Mouse (Mus musculus) telencephalon, adult 2 months (tissue): ENCODE measurements around the gene Gfer.

Experiments used
- DNase-seq: peaks from one replicate; pipeline ENCODE4 v3.0.0-alpha.2; 2011; ENCODE audit warnings: low read depth, low spot score

The Gfer gene

DNA sequence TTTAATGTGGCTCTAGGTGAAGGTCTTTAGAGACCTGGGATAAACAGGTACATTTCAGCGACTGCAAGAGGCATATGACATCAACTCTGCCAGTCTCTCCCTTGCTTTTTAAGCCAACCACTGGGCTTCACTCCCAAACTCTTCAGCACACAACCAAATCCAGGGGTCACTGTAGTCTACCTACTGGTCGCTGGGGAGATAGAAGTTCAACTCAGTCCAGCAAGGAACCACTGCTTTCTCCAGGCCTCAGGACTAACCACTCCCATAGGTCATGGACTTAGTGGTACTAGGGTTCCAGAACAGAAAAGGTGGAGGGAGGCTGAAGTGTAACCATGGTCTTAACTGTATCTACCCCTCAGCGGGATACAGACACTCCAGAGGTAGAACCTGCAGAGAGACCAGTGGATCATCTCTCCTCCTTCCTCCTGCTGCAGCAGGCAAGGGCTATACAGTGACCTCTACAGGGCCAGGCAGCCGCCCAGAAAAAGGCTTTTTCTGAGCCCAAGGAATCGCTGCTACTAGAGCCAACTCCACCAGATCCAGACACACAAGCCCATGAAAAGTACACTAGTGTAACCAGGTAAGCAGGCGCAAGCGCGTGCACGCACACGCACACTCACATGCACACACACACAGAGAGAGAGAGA is 47.1 kb downstream of the Gfer start:
- DNase-seq, result no peak

DNA sequence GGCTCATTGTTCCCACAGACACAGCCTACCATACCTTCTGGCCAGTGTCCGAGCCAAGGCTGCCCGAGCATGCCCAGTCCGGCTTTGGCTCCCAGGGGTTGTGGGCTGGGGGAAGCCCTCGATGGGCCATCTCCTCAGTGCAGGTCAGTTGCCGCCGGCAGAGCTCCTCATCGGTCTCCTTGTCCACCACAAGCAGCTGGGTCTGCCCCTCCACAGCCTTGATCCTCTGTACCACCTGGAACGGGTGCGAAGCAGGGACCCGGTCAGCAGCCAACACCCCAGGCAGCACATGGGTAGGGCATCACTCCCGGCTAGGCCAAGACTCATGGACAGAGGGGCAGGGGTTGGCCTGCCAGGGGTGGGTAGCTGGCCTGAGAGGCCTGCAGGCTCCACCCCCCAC is 48.5 kb downstream of the Gfer start:
- DNase-seq, result no peak

DNA sequence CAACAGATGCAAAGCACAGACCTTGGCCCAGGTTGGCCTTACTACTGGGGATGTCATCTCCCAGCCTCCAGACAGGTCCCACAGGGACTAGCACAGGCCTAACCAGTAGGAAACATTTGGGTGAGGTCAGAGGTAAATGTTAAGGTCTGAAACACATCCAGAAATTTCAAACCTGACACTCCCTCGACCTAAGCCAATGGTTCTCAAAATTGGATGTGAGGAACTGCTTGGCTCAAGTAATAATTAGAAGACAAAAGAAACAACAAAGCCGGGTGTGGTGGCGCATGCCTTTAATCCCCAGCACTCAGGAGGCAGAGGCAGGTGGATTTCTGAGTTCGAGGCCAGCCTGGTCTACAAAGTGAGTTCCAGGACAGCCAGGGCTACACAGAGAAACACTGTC is 49.6 kb downstream of the Gfer start:
- DNase-seq, result no peak

DNA sequence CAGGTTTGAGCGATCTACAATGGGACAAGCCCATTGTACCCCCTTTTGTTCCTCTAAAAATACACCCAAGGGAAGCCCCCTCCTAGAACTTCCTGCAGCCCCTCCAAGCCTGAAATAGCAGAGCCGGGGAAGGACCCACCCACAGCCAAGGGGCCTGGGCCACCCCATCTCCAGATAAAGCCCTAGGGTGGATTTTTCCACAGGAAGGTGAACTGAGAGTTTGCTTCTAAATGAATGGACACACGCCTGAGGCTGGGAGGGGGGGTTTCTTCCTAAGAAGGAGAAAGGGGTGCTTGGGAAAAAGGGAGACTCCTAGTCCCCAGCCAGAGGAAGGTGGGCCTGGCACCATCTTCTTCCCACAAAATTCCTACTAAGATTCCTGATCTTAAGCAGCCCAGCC is 50.0 kb downstream of the Gfer start:
- no peak for DNase-seq

DNA sequence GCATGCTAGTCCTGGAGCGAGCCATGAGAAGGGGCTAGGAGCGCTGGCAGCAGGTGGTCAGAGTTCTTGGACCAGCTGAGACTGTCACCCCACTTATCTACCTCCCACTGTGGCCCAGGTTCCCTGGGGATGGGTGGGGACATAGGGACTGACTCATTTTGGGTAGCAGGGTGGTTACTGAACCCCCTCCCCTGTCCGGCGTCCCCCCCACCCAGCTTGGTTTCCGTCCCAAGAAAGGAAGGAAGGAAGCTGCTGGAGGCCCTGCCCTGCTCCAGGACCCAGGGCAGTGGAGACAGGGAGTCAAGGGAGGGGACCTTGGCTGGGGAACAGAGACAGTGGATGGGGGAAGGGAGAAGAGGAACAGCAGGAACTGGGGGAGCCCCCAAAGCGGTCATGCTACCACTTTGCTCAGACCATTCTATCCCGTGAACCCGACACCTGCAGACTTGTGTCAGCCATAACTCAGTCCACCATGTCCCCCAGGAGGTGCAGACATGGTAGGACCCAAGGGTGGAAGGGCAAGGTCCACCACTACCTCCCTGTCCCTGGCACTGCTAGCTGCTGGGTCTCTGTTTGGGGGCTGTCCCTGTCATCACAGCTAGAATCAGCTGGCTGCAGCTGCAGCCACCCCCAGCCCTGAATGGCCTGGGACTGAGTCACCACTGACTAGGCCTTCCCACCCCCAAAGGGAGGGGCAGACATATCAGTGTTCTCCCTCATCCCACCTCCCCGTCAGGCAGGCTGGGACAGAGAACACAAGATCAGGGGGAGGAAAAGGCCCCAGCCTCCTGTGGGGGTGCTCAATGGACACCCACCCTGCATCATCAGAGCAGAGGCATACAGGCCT is 50.9 kb downstream of the Gfer start:
- DNase-seq, result no peak

DNA sequence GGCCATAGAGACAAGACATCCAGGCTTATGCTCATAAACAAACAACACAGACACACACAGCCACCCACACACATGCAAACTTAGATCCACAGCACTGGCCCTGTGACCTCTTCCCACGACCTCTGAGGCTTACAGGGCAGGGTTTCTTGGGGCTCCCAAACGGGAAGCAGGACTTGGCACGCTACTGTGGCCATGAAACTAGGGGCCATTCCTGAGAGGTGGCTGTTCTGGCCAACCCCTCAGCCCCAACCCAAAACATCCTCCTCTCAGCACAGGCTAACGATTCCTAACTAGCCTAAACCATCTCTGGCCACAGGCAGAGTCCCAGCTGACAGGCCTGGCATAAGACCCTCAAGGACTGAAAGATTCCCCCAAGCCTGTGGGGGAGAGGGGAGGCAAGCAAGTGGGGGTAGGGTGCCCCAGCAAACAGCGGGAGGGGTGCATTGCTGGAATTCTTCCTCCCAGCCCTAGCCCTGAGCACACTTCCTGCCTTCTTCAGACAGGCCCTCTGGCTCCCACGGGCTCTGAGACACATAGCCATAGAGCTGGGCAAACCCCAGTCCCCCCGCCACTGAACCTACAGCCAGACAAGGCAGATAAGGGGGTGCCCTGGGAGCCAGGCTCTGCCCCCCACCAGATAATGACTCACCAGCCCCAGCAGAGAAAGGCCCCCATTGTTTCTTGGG is 51.8 kb downstream of the Gfer start:
- no peak for DNase-seq
